Mouse (Mus musculus): ENCODE measurements around the gene Fnip2. TPM values are rescaled to one million over a fixed set of nuclear protein-coding genes. Genes with fewer than 3 reads are reported as not detected.

Fnip2 gene
- polyA plus RNA-seq, 1 experiment from 2014 or later = 5.3 TPM

GRCm38 (mm10) chr3:79495151-79495550 is 72.4 kb downstream of the Fnip2 start:
- no peak overlapping the region for H3K9ac ChIP-seq
- H3K27ac ChIP-seq (ENCODE audit: poor library complexity, severe bottlenecking) = no peak overlapping the region
- H3K4me2 ChIP-seq = no peak overlapping the region
- no peak overlapping the region for H3K4me3 ChIP-seq
- no peaks in the 10 kb centered on the region for H3K27me3 ChIP-seq (replicated peaks)
- H3K4me1 ChIP-seq (replicated peaks) = 0 out of 2 replicates have a peak, but pooled peaks cover 3% of the 10 kb centered on the region
- peaks cover 49% of the 10 kb centered on the region for H3K36me3 ChIP-seq
- WGBS = 80% methylated on average over 7 of the region's 7 CpGs
- no peaks in the 10 kb centered on the region for H3K9me3 ChIP-seq (replicated peaks)
- no peak for ATAC-seq (ENCODE audit: insufficient number of reproducible peaks, low FRiP score)

- Histone ChIP-seq H3K27ac (ENCODE audit: poor library complexity, severe bottlenecking) (no peak overlapping the region), H3K9ac (no peak overlapping the region), H3K4me2 (no peak overlapping the region), H3K36me3 (peaks cover 43% of the 10 kb centered on the region), H3K27me3 (replicated peaks) (no peaks in the 10 kb centered on the region), H3K4me1 (replicated peaks) (0 out of 2 replicates have a peak, but pooled peaks cover 3% of the 10 kb centered on the region), H3K9me3 (replicated peaks) (no peaks in the 10 kb centered on the region), H3K4me3 (no peak overlapping the region)
- 82% methylated on average over 8 of the region's 8 CpGs for WGBS
- ATAC-seq (ENCODE audit: insufficient number of reproducible peaks, low FRiP score) = no peak
Observed at GRCm38 (mm10) chr3:79494028-79494427, 73.6 kb downstream of the Fnip2 start.

GRCm38 (mm10) chr3:79493064-79493463 is 74.5 kb downstream of the Fnip2 start:
- Histone ChIP-seq H3K36me3 (peaks cover 47% of the 10 kb centered on the region), H3K27ac (ENCODE audit: poor library complexity, severe bottlenecking) (no peak overlapping the region), H3K9ac (no peak overlapping the region), H3K9me3 (replicated peaks) (no peaks in the 10 kb centered on the region), H3K4me3 (no peak overlapping the region), H3K4me2 (no peak overlapping the region), H3K27me3 (replicated peaks) (no peaks in the 10 kb centered on the region), H3K4me1 (replicated peaks) (0 out of 2 replicates have a peak, but pooled peaks cover 3% of the 10 kb centered on the region)
- no peak for ATAC-seq (ENCODE audit: insufficient number of reproducible peaks, low FRiP score)
- WGBS = 96% methylated on average over 10 of the region's 10 CpGs

- H3K27me3 ChIP-seq (replicated peaks) = no peaks in the 10 kb centered on the region
- H3K27ac ChIP-seq (ENCODE audit: poor library complexity, severe bottlenecking) = no peak overlapping the region
- 31% methylated on average over 3 of the region's 3 CpGs for WGBS
- no peaks in the 10 kb centered on the region for H3K9me3 ChIP-seq (replicated peaks)
- H3K9ac ChIP-seq = no peak overlapping the region
- no peak overlapping the region for H3K4me3 ChIP-seq
- peaks cover 59% of the 10 kb centered on the region for H3K36me3 ChIP-seq
- H3K4me2 ChIP-seq = no peak overlapping the region
- 0 out of 2 replicates have a peak, but pooled peaks cover 3% of the 10 kb centered on the region for H3K4me1 ChIP-seq (replicated peaks)
- ATAC-seq (ENCODE audit: insufficient number of reproducible peaks, low FRiP score) = no peak
Observed at GRCm38 (mm10) chr3:79491614-79492013, 76.0 kb downstream of the Fnip2 start.

GRCm38 (mm10) chr3:79490102-79490501 is 77.5 kb downstream of the Fnip2 start:
- Histone ChIP-seq H3K9ac (no peak overlapping the region), H3K9me3 (replicated peaks) (no peaks in the 10 kb centered on the region), H3K27me3 (replicated peaks) (no peaks in the 10 kb centered on the region), H3K27ac (ENCODE audit: poor library complexity, severe bottlenecking) (no peak overlapping the region), H3K4me3 (no peak overlapping the region), H3K4me1 (replicated peaks) (0 out of 2 replicates have a peak, but pooled peaks cover 3% of the 10 kb centered on the region), H3K4me2 (no peak overlapping the region), H3K36me3 (peaks cover 63% of the 10 kb centered on the region)
- 85% methylated on average over 5 of the region's 5 CpGs for WGBS
- ATAC-seq (ENCODE audit: insufficient number of reproducible peaks, low FRiP score) = no peak

- Histone ChIP-seq H3K4me2 (no peak overlapping the region), H3K36me3 (peaks cover 71% of the 10 kb centered on the region), H3K4me3 (no peak overlapping the region), H3K9ac (no peak overlapping the region), H3K4me1 (replicated peaks) (0 out of 2 replicates have a peak, but pooled peaks cover 3% of the 10 kb centered on the region), H3K27ac (ENCODE audit: poor library complexity, severe bottlenecking) (no peak overlapping the region), H3K27me3 (replicated peaks) (no peaks in the 10 kb centered on the region), H3K9me3 (replicated peaks) (peaks cover 8% of the 10 kb centered on the region; the same call in 1 of the 2 replicates)
- ATAC-seq (ENCODE audit: insufficient number of reproducible peaks, low FRiP score) = no peak
- 89% methylated on average over 7 of the region's 7 CpGs for WGBS
Observed at GRCm38 (mm10) chr3:79488025-79488424, 79.6 kb downstream of the Fnip2 start.

- no peak overlapping the region for H3K4me2 ChIP-seq
- ATAC-seq (ENCODE audit: insufficient number of reproducible peaks, low FRiP score) = no peak
Observed at GRCm38 (mm10) chr3:79484286-79485063, 83.1 kb downstream of the Fnip2 start.

GRCm38 (mm10) chr3:79478880-79479279 is 88.7 kb downstream of the Fnip2 start:
- peaks cover 9% of the 10 kb centered on the region; the same call in 1 of the 2 replicates for H3K9me3 ChIP-seq (replicated peaks)
- no peak overlapping the region for H3K4me3 ChIP-seq
- WGBS = 78% methylated on average over 4 of the region's 4 CpGs
- H3K27ac ChIP-seq (ENCODE audit: poor library complexity, severe bottlenecking) = no peak overlapping the region
- peaks cover 17% of the 10 kb centered on the region for H3K4me1 ChIP-seq (replicated peaks)
- no peak overlapping the region for H3K9ac ChIP-seq
- H3K27me3 ChIP-seq (replicated peaks) = no peaks in the 10 kb centered on the region
- ATAC-seq (ENCODE audit: insufficient number of reproducible peaks, low FRiP score) = no peak
- peaks cover 57% of the 10 kb centered on the region for H3K36me3 ChIP-seq
- H3K4me2 ChIP-seq = no peak overlapping the region

More at GRCm38 (mm10) chr3:79484286-79485063, 83.1 kb downstream of the Fnip2 start:
- H3K36me3 ChIP-seq = peaks cover 71% of the 10 kb centered on the region
- H3K4me1 ChIP-seq (replicated peaks) = no peaks in the 10 kb centered on the region
- H3K9ac ChIP-seq = no peak overlapping the region
- H3K4me3 ChIP-seq = no peak overlapping the region
- H3K27ac ChIP-seq (ENCODE audit: poor library complexity, severe bottlenecking) = no peak overlapping the region
- no peaks in the 10 kb centered on the region for H3K27me3 ChIP-seq (replicated peaks)
- H3K9me3 ChIP-seq (replicated peaks) = peaks cover 9% of the 10 kb centered on the region; the same call in 1 of the 2 replicates
- WGBS = 83% methylated on average over 16 of the region's 16 CpGs

GRCm38 (mm10) chr3:79478400-79478799 is 89.2 kb downstream of the Fnip2 start:
- no peaks in the 10 kb centered on the region for H3K27me3 ChIP-seq (replicated peaks)
- no peak overlapping the region for H3K27ac ChIP-seq (ENCODE audit: poor library complexity, severe bottlenecking)
- no peak overlapping the region for H3K9ac ChIP-seq
- 75% methylated on average over 8 of the region's 8 CpGs for WGBS
- peaks cover 22% of the 10 kb centered on the region for H3K4me1 ChIP-seq (replicated peaks)
- peaks cover 4% of the 10 kb centered on the region; the same call in 1 of the 2 replicates for H3K9me3 ChIP-seq (replicated peaks)
- H3K4me3 ChIP-seq = no peak overlapping the region
- peaks cover 52% of the 10 kb centered on the region for H3K36me3 ChIP-seq
- no peak overlapping the region for H3K4me2 ChIP-seq
- ATAC-seq (ENCODE audit: insufficient number of reproducible peaks, low FRiP score) = no peak

GRCm38 (mm10) chr3:79475980-79476379 is 91.6 kb downstream of the Fnip2 start:
- no peaks in the 10 kb centered on the region for H3K9me3 ChIP-seq (replicated peaks)
- no peak for ATAC-seq (ENCODE audit: insufficient number of reproducible peaks, low FRiP score)
- WGBS = 82% methylated on average over 2 of the region's 2 CpGs
- H3K36me3 ChIP-seq = peaks cover 47% of the 10 kb centered on the region
- H3K9ac ChIP-seq = no peak overlapping the region
- H3K27ac ChIP-seq (ENCODE audit: poor library complexity, severe bottlenecking) = 0 out of 2 replicates have a peak overlapping the region, but pooled peaks have one; percentile 33
- no peak overlapping the region for H3K4me3 ChIP-seq
- no peaks in the 10 kb centered on the region for H3K27me3 ChIP-seq (replicated peaks)
- H3K4me2 ChIP-seq = no peak overlapping the region
- peaks cover 26% of the 10 kb centered on the region for H3K4me1 ChIP-seq (replicated peaks)

- Histone ChIP-seq H3K9ac (no peak overlapping the region), H3K4me3 (no peak overlapping the region), H3K9me3 (replicated peaks) (no peaks in the 10 kb centered on the region), H3K4me1 (replicated peaks) (peaks cover 26% of the 10 kb centered on the region), H3K27me3 (replicated peaks) (no peaks in the 10 kb centered on the region), H3K27ac (ENCODE audit: poor library complexity, severe bottlenecking) (peak overlapping the region; percentile 33; the same call in 1 of the 2 replicates), H3K36me3 (peaks cover 36% of the 10 kb centered on the region), H3K4me2 (no peak overlapping the region)
- 85% methylated on average over 4 of the region's 4 CpGs for WGBS
- ATAC-seq (ENCODE audit: insufficient number of reproducible peaks, low FRiP score) = no peak
Observed at GRCm38 (mm10) chr3:79474911-79475310, 92.7 kb downstream of the Fnip2 start.

Measured in heart, embryonic 12.5 days (tissue).